Mouse (Mus musculus) C2C12 (cell line): ENCODE results near the gene Slc5a7. TPM values are rescaled to one million over a fixed set of nuclear protein-coding genes. Genes with fewer than 3 reads are reported as not detected.

Source experiments
- H3K27me3 ChIP-seq: one replicate; pipeline ENCODE4 v1.6.1; 2011; ENCODE audit not compliant: control insufficient read depth, insufficient read depth, insufficient read length
- H3K36me3 ChIP-seq: one replicate; pipeline ENCODE4 v1.6.1; 2011; ENCODE audit not compliant: control insufficient read depth, insufficient read depth
- H3K4me3 ChIP-seq: one replicate; pipeline ENCODE4 v1.5.1; 2011; ENCODE audit warnings: mild to moderate bottlenecking, control low read depth; ENCODE audit not compliant: poor library complexity, insufficient read depth, severe bottlenecking
- H3K79me2 ChIP-seq: one replicate; pipeline ENCODE4 v1.6.1; 2011; ENCODE audit not compliant: control insufficient read depth, insufficient read depth
- H3K79me3 ChIP-seq: one replicate; pipeline ENCODE4 v1.6.1; 2011; ENCODE audit warnings: low read depth, control low read depth
- H3ac ChIP-seq: one replicate; pipeline ENCODE3; 2011; ENCODE audit warnings: low read depth; ENCODE audit not compliant: control insufficient read depth, insufficient read length
- CEBPB ChIP-seq: IDR thresholded peaks from one replicate; pipeline ENCODE4 v1.6.1; 2011; ENCODE audit warnings: low read depth, mild to moderate bottlenecking, control low read depth, moderate library complexity
- CTCF ChIP-seq: IDR thresholded peaks from one replicate; pipeline ENCODE4 v1.5.1; 2011; ENCODE audit not compliant: control insufficient read depth, insufficient read depth, insufficient read length
- FOSL1 ChIP-seq: IDR thresholded peaks from one replicate; pipeline ENCODE4 v1.8.0; 2011; ENCODE audit warnings: mild to moderate bottlenecking, low read length; ENCODE audit not compliant: poor library complexity, insufficient read depth, severe bottlenecking
- MAX ChIP-seq: IDR thresholded peaks from one replicate; pipeline ENCODE4 v1.6.1; 2011; ENCODE audit warnings: mild to moderate bottlenecking, control low read depth
- MYOD1 ChIP-seq: IDR thresholded peaks from one replicate; pipeline ENCODE4 v1.6.1; 2011; ENCODE audit warnings: low read depth; ENCODE audit not compliant: control insufficient read depth, insufficient read length
- MYOG ChIP-seq: IDR thresholded peaks from one replicate; pipeline ENCODE4 v1.6.1; 2011; ENCODE audit not compliant: control insufficient read depth, insufficient read length; ENCODE audit errors: extremely low read depth
- USF1 ChIP-seq: IDR thresholded peaks from one replicate; pipeline ENCODE4 v1.6.1; 2011; ENCODE audit warnings: low read depth, mild to moderate bottlenecking, control low read depth, moderate library complexity
- polyA plus RNA-seq: library from polyadenylated mRNA; unstranded; fragments of >200 nt; fragmentation: generic; extraction: Trizol; gene quantifications from one replicate; pipeline ENCODE4 v1.2.1, GENCODE M21; 2012; ENCODE audit warnings: missing spikeins

Gene Slc5a7
- polyA plus RNA-seq, 1 experiment: 0.04 TPM

DNA sequence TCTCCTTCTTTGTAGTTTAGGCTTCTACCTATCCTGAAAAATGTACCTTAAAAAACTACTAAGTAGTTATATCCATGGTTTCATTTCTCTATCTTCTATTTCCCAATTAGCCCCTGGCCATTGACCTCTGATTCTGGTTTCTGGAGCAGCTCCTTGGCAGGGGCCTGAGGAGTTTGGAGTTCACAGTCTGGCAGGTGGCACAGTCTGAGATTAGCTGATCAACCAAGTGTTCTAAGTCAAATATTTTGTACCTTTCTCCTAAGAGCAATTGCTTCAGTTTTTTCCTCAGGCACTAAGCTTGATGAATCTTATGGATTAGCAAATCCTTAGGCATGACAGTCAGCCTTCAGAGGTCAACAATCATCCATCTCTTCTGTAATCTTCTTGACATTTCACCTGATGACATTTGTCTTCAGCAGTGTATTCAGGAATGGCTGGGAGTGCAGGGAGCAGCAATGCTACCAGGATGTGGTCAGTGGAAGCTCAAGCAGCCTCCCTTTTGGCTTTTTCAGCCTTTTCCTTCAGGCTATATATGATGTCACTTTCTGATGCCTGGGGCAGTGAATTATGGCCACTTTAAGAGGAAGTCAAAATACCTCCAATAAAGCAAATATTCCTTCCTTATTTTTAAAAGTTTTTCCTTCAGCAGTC lies 55.1 kb downstream of the Slc5a7 start:
- TF ChIP-seq MYOD1: no peak
- TF ChIP-seq CEBPB: no peak
- no peak for TF ChIP-seq MAX
- no peak for TF ChIP-seq MYOG
- TF ChIP-seq USF1: no peak
- no peak for TF ChIP-seq CTCF
- TF ChIP-seq FOSL1: no peak

GRCm38 (mm10) chr17:54239435-54239834 lies 59.4 kb downstream of the Slc5a7 start:
- Histone ChIP-seq H3K27me3 (no peaks in the 10 kb centered on the region), H3K79me2 (no peaks in the 10 kb centered on the region), H3K79me3 (no peaks in the 10 kb centered on the region), H3K4me3 (no peak overlapping the region), H3ac (no peak overlapping the region), H3K36me3 (no peaks in the 10 kb centered on the region)
- TF ChIP-seq MYOG (no peak), CTCF (no peak), USF1 (no peak), MYOD1 (no peak), CEBPB (no peak), FOSL1 (no peak), MAX (no peak)

More for the DNA sequence above, 55.1 kb downstream of the Slc5a7 start:
- H3K36me3 ChIP-seq: no peaks in the 10 kb centered on the region
- no peak overlapping the region for H3K4me3 ChIP-seq
- no peaks in the 10 kb centered on the region for H3K79me2 ChIP-seq
- no peak overlapping the region for H3ac ChIP-seq
- H3K79me3 ChIP-seq: no peaks in the 10 kb centered on the region
- H3K27me3 ChIP-seq: no peaks in the 10 kb centered on the region
